Mouse (Mus musculus) left cerebral cortex, postnatal 4 days (tissue): ENCODE measurements around the gene Hsd3b5. TPM values are rescaled to one million over a fixed set of nuclear protein-coding genes. Genes with fewer than 3 reads are reported as not detected.
"Not testable (repeated sequence)": the region's sequence is repeated elsewhere in the genome, so short reads cannot be mapped to it uniquely, and the experiment has no call there.

Experiments
- DNase-seq: peaks from one replicate; pipeline ENCODE4 v3.0.0-alpha.2; 2022
- intact Hi-C: fragments of 180-260 bp; cut with DNase I; formaldehyde crosslinking; loops from one replicate; pipeline ENCODE4 v1.15.1; 2025
- total RNA-seq, 2 experiments: library from RNA; stranded (reverse); gene quantifications; 2 replicates each; pipeline ENCODE4 v1.2.3; 2021

Hsd3b5 gene
- total RNA-seq, result not detected

GRCm38 (mm10) chr3:98630152-98630551 is at the start of gene Hsd3b5:
TSS of gene Hsd3b5 (minus strand) at chr3:98630252.
- intact Hi-C loops, result no loop called here
- no peak for DNase-seq

DNA sequence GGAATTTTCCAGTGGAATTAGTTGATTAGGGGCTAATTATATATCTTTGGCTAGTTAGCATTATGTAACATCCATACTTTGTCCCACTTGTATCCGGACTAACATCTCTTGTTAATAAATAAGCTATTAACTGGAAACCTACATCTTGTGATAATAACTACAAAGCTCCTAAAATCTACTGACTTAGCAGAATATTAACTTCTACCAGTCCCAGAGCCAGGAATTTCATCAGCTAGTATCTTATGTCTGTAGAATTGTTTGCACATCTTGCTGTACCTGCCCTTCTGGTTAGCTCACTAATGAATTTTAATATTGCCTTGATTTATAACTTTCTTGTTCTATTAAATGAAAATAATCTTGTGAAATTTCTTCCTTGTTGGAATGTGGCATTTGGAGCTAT is 5.1 kb upstream of the Hsd3b5 start:
- intact Hi-C loops, result no loop called here
- DNase-seq, result no peak

GRCm38 (mm10) chr3:98629633-98630032 is 419 bp downstream of the Hsd3b5 start:
- DNase-seq, result no peak
- intact Hi-C loops, result no loop called here

DNA sequence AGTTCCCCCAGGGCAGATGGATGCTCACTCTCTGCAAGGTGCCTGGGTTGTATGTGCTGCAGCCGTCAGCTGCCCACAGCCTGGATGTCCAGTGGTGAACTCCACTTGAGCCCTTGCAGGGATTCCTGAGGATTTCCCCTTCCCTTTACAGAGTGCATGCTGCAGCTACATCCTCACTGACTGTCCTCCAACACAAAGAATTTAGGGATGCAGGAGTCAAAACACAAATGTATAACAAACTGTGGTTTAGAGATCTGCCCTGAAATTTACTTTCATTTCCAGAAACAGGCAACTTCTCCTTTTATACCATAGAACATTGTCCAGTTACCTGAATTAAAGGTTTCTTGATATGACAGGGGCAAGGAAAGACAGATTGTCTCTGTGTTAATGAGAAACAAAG is 13.3 kb downstream of the Hsd3b5 start:
- intact Hi-C loops, DNase-seq: not testable (repeated sequence)

DNA sequence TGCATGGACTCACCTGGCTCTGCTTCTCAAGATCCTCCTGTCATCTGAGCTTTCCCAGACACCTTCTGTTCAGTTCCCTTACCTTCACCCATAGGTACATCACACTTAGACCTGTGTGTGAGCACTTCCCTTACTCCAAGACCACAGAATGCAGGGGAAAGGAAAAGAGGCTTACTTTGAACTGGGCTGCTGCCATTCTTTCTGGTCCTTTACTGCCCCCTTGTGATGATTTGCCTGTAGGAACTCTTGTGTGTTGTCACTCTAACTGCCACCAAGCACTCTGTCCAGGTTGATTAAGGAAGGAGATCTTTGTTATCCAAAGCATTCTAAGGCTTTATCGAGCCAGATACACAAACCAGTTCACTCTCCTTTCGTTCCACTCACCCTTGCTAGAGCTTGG is 13.8 kb downstream of the Hsd3b5 start:
- DNase-seq, intact Hi-C loops: not testable (repeated sequence)

GRCm38 (mm10) chr3:98614406-98614927 is 15.6 kb downstream of the Hsd3b5 start:
- intact Hi-C loops, result not testable (repeated sequence)

DNA sequence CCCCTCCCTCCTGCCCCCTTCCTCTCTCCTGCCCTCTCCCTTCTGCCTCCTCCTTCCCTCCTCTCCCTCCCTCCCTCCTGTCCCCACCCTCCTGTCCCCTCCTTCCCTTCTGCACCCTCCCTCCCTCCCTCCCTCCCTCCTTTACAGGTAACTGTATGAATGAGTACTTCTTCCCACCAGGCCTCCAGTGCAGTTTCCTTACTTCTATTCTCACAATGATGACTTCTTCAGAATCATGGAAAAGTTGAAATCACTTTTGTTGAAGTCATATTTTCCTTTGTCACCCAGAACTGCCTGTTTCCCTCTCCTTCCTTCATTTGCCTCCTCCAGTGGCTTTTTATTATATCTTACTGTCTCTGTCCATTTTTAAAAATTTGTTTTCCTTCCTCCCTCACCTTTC is 16.1 kb downstream of the Hsd3b5 start:
- intact Hi-C loops, result no loop called here
- no peak for DNase-seq

More at GRCm38 (mm10) chr3:98614406-98614927, 15.6 kb downstream of the Hsd3b5 start:
- not testable (repeated sequence) for DNase-seq

DNA sequence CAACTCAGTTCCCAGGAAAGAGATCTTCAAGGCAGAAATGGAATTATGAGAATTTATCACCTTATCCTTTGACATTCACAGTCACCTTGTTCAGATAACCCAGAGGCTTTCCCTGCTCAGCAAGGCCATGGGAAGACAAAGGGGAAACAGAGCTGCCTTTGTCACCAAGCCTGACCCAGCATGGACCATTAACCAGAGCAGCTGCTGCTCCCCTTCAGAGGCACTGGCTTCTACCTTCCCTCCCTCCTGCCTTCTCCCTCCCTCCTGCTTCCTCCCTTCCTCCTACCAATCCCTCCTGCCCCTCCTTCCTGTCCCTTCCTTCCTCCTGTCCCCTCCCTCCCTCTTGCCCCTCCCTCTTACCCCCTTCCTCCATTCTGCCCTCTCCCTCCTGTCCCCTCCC is 16.5 kb downstream of the Hsd3b5 start:
- intact Hi-C loops, DNase-seq: not testable (repeated sequence)

- intact Hi-C loops, result no loop called here
- no peak for DNase-seq
Observed at GRCm38 (mm10) chr3:98588707-98589106, 41.3 kb downstream of the Hsd3b5 start, which contains the start of gene Gm10681. TSS of gene Gm10681 (minus strand) at chr3:98588807.

DNA sequence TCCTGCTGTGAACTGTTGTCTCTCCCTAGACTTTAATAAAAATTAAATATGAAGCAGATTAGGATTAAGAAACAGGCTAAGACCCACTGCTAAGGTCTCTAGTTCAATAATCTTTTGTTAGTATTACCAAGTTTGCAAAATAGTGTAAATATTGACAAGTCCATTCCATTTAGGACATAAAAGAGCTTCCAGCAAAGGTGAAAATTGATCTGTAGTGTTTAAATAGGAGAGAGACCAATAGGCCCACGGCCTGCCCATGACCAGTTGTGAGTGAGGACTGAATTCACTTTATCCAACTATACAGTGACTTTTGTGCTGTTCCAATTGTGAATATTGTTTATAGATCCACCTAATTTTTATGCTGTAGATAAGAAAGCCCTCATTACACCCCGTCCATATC is 42.3 kb downstream of the Hsd3b5 start:
- no peak for DNase-seq
- intact Hi-C loops, result no loop called here

DNA sequence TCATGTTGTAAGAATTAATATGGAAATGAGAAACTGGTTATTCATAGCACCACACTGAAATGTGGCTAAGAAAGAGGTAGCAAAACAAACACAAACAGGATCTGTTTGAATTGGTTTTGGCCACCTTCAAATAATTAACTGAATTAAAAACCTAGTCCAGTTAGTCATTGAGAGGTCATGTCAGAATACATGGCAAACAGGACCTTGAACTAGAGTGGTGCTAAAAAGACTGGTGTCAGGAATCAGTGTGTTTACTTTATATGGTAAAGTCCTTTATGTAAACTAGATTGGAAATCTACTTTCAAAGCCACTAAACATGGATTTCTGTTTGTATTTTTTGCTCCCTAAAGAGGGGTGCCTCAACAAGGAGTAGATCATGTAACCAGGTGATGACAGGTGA is 47.4 kb downstream of the Hsd3b5 start:
- DNase-seq, intact Hi-C loops: not testable (repeated sequence)

DNA sequence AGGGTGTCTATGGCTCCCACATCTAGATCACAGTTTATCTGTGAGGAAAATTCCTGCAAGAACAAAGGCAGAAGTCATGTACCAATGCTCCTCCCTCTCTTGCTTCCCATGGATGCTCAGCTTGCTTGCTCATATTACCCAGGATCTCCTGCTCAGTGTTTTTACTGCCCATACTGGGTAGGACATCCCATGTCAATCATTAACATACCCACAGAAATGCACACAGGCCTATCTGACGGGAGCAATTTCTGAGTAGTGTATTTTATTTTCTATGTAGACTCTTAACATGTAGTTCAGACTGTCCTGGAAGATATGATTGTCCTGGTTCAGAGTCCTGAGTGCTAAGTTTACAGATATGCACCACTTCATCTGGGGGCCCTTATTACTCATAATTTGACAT is 47.9 kb downstream of the Hsd3b5 start:
- DNase-seq, intact Hi-C loops: not testable (repeated sequence)

- DNase-seq, result peak; percentile 60
- intact Hi-C loops, result not testable (repeated sequence)
Observed at GRCm38 (mm10) chr3:98581024-98581423, 49.0 kb downstream of the Hsd3b5 start.

Other genes with a start within 250 kb of the Hsd3b5 start
- gene Zfp697, start 247.8 kb downstream of the Hsd3b5 start, total RNA-seq, result 10 to 100 TPM; 41.0 to 42.9 TPM
- gene Gm4450, start 173.1 kb downstream of the Hsd3b5 start, total RNA-seq, result not detected
- not detected for gene Hsd3b4, start 119.7 kb downstream of the Hsd3b5 start, total RNA-seq
- not detected for gene Gm10681, start 41.4 kb downstream of the Hsd3b5 start, total RNA-seq
- gene Hsd3b2, start 94.3 kb upstream of the Hsd3b5 start, total RNA-seq, result under 1 TPM; 0.10 to 0.16 TPM
- not detected for gene Hsd3b3, start 132.9 kb upstream of the Hsd3b5 start, total RNA-seq
- gene Hsd3b6, start 184.2 kb upstream of the Hsd3b5 start, total RNA-seq, result not detected
- gene Hsd3b1, start 229.5 kb upstream of the Hsd3b5 start, total RNA-seq, result not detected